Mouse (Mus musculus): Measurements from ENCODE around the gene Ydjc.

DNA sequence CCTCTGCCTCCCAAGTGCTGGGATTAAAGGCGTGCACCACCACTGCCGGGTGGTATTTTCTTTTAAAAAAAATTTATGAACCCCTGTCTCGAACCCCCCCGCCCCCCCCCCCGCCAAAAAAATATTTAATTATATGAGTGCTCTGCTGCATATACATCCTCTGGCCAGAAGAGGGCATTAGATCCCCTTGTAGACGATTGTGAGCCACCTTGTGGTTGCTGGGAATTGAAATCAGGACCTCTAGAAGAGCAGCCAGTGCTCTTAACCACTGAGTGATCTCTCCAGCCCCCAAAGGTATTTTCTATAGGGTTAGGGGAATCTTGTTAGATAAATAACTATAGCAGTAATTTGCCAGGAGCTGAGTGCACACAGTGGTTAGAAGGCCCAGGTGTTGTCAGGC, 60.6 kb downstream of the Ydjc start:
- TF ChIP-seq CTCF (IDR thresholded peaks at IDR 0.05; ENCODE audit: borderline replicate concordance, extremely low read depth, insufficient read depth, insufficient read length) (peak; percentile 49; the same call in 1 of the 2 replicates), POLR2A (IDR thresholded peaks at IDR 0.05; ENCODE audit: borderline replicate concordance, extremely low read depth, insufficient read depth, insufficient read length, poor library complexity, severe bottlenecking) (no peak)
